6 mouse cellular contexts compared by ENCODE assay signal in the genomic region with DNA sequence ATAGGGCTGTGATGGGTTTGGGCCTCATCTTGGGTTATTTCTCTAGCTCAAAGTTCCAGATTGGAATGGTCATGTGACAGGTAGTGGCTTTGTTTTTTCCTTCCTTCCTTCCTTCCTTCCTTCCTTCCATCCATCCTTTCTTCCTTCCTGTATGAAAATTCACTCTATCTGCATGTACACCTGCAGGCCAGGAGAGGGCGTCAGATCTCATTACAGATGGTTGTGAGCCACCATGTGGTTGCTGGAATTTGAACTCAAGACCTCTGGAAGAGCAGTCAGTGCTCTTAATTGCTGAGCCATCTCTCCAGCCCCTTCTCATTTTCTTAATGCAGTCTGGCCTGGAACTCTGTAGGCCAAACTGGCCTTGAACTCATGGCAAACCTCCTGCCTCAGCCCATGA. TPM values are rescaled to one million over a fixed set of nuclear protein-coding genes. Genes with fewer than 3 reads are reported as not detected.
DNase-seq lines count a peak whose midpoint lies in the region; ATAC-seq and TF ChIP-seq lines count a peak whose summit lies in the region.
"Not testable (repeated sequence)": the region's sequence is repeated elsewhere in the genome, so short reads cannot be mapped to it uniquely, and the experiment has no call there.

No protein-coding gene starts in this region.

- WGBS in hindbrain, embryonic 15.5 days: 39% methylated on average over 1 of the region's 1 CpGs
- 63% methylated on average over 1 of the region's 1 CpGs for WGBS in kidney, postnatal 0 days
- 65% methylated on average over 1 of the region's 1 CpGs for WGBS in liver, postnatal 0 days (ENCODE audit: insufficient replicate concordance)
- WGBS in lung, postnatal 0 days: 44% methylated on average over 1 of the region's 1 CpGs

- TF ChIP-seq EP300 in liver, postnatal 0 days (IDR thresholded peaks at IDR 0.05; ENCODE audit: low read depth); lung, postnatal 0 days (IDR thresholded peaks at IDR 0.05): not testable (repeated sequence)

- H3K4me3 ChIP-seq in E14TG2a.4 (replicated peaks; ENCODE audit: low read length); hindbrain, embryonic 15.5 days; kidney, postnatal 0 days (replicated peaks; ENCODE audit: low read depth, low read length); liver, postnatal 0 days (ENCODE audit: low read depth, low read length); lung, postnatal 0 days (ENCODE audit: low read depth, low read length): not testable (repeated sequence)

- peak; percentile 21 for DNase-seq in R1 (ENCODE audit: low read depth, low spot score)
- not testable (repeated sequence) for DNase-seq in kidney, postnatal 0 days (ENCODE audit: low spot score); liver, postnatal 0 days; lung, postnatal 0 days (ENCODE audit: low spot score)

- peak; percentile 16; the same call in 1 of the 2 replicates for TF ChIP-seq CTCF in E14TG2a.4 (conservative IDR thresholded peaks at IDR 0.05; ENCODE audit: low read length)
- peak; percentile 22; the same call in 1 of the 2 replicates for TF ChIP-seq CTCF in kidney, postnatal 0 days (IDR thresholded peaks at IDR 0.05; ENCODE audit: low read depth)
- TF ChIP-seq CTCF in liver, postnatal 0 days (IDR thresholded peaks at IDR 0.05; ENCODE audit: low read depth): 0 out of 2 replicates have a peak, but pooled peaks have one; percentile 20
- peak; percentile 31; the same call in 1 of the 2 replicates for TF ChIP-seq CTCF in lung, postnatal 0 days (IDR thresholded peaks at IDR 0.05)

- H3K27ac ChIP-seq in hindbrain, embryonic 15.5 days (replicated peaks): peak overlapping the region; percentile 10; the same call in 1 of the 2 replicates
- not testable (repeated sequence) for H3K27ac ChIP-seq in kidney, postnatal 0 days; liver, postnatal 0 days (ENCODE audit: low read depth); lung, postnatal 0 days (ENCODE audit: low read length)

- not testable (repeated sequence) for H3K9ac ChIP-seq in hindbrain, embryonic 15.5 days; kidney, postnatal 0 days (ENCODE audit: low read depth, low read length); liver, postnatal 0 days (replicated peaks); lung, postnatal 0 days (replicated peaks; ENCODE audit: low read depth)

- H3K36me3 ChIP-seq in E14TG2a.4 (ENCODE audit: insufficient read depth, low read length); kidney, postnatal 0 days (ENCODE audit: insufficient read depth, low read length); liver, postnatal 0 days (replicated peaks; ENCODE audit: insufficient read depth, low read length); lung, postnatal 0 days (ENCODE audit: insufficient read depth, low read length): not testable (repeated sequence)
- H3K36me3 ChIP-seq in hindbrain, embryonic 15.5 days: peaks cover 11% of the 10 kb centered on the region; the same call in 1 of the 2 replicates

- not testable (repeated sequence) for ATAC-seq in hindbrain, embryonic 15.5 days (ENCODE audit: low FRiP score, low read depth); kidney, postnatal 0 days (replicated peaks; ENCODE audit: low FRiP score, low read depth); liver, postnatal 0 days; lung, postnatal 0 days

- H3K4me2 ChIP-seq in hindbrain, embryonic 15.5 days; kidney, postnatal 0 days (ENCODE audit: low read length); liver, postnatal 0 days (ENCODE audit: low read depth, low read length); lung, postnatal 0 days (replicated peaks; ENCODE audit: low read depth, low read length): not testable (repeated sequence)

- not testable (repeated sequence) for H3K27me3 ChIP-seq in E14TG2a.4 (ENCODE audit: insufficient read depth, low read length); hindbrain, embryonic 15.5 days; kidney, postnatal 0 days (ENCODE audit: insufficient read depth, low read length); liver, postnatal 0 days (ENCODE audit: insufficient read depth, low read length); lung, postnatal 0 days (replicated peaks; ENCODE audit: insufficient read depth, low read length)

- not testable (repeated sequence) for H3K9me3 ChIP-seq in E14TG2a.4 (ENCODE audit: low read length); hindbrain, embryonic 15.5 days; kidney, postnatal 0 days (replicated peaks; ENCODE audit: low read length); liver, postnatal 0 days (ENCODE audit: low read length); lung, postnatal 0 days (ENCODE audit: low read length)

- H3K4me1 ChIP-seq in E14TG2a.4 (replicated peaks; ENCODE audit: low read depth, low read length): peaks cover 87% of the 10 kb centered on the region
- H3K4me1 ChIP-seq in hindbrain, embryonic 15.5 days (replicated peaks); kidney, postnatal 0 days (replicated peaks; ENCODE audit: insufficient read depth, low read length); liver, postnatal 0 days (ENCODE audit: insufficient read depth); lung, postnatal 0 days (ENCODE audit: insufficient read depth, low read depth, low read length): not testable (repeated sequence)

RNA-seq across cellular contexts. Expression of a gene that starts 30.0 kb away (rescaled TPM):
- 106 and 113 TPM in 2 replicates for polyA plus RNA-seq in hindbrain, embryonic 15.5 days (2015; fragmentation: Nextera tagmentation; extraction: Ambion mirVana)
- 22.0 and 24.2 TPM in 2 replicates for polyA plus RNA-seq in kidney, postnatal 0 days (2015; fragmentation: Nextera tagmentation; extraction: Ambion mirVana)
- polyA plus RNA-seq in liver, postnatal 0 days (2015; fragmentation: Nextera tagmentation; extraction: Ambion mirVana): 0.09 and 0.11 TPM in 2 replicates
- 42.8 and 45.6 TPM in 2 replicates for polyA plus RNA-seq in lung, postnatal 0 days (2015; fragmentation: Nextera tagmentation; extraction: Ambion mirVana)

Comparison
In these comparisons a context has a peak if more than half of its experiments do, and no peak if none do; other contexts are left out.
1. RNA of a gene that starts 30.0 kb away (polyA plus RNA-seq): 106 to 113 TPM in hindbrain, embryonic 15.5 days, 42.8 to 45.6 TPM in lung, postnatal 0 days and 22.0 to 24.2 TPM in kidney, postnatal 0 days; 0.09 to 0.11 TPM in liver, postnatal 0 days; every median in the first group is over 10 times any median in the second.
2. Peak in every context shown above with its lines, with median percentiles within 50 percentile points of each other: CTCF ChIP-seq.